Mouse (Mus musculus): ENCODE results near the gene Capn2. TPM values are rescaled to one million over a fixed set of nuclear protein-coding genes. Genes with fewer than 3 reads are reported as not detected.

Gene Capn2
- 89.2 and 96.4 TPM in 2 replicates for polyA plus RNA-seq (2014; fragmentation: Nextera tagmentation; extraction: Ambion mirVana)

- Histone ChIP-seq H3K9me3 (ENCODE audit: control insufficient read depth, low read depth, low read length) (no peaks in the 10 kb centered on the region), H3K4me2 (replicated peaks; ENCODE audit: low read depth, low read length) (peak within 1 kb of the TSS; percentile 72), H3K4me1 (ENCODE audit: control insufficient read depth, insufficient read depth, low read length) (peaks cover 35% of the 10 kb centered on the region), H3K36me3 (ENCODE audit: control insufficient read depth, insufficient read depth, low read length) (peaks cover 3% of the 10 kb centered on the region; the same call in 1 of the 2 replicates), H3K27me3 (ENCODE audit: control insufficient read depth, insufficient read depth, low read length) (no peaks in the 10 kb centered on the region), H3K4me3 (ENCODE audit: low read depth, low read length) (peak within 1 kb of the TSS; percentile 82), H3K9ac (replicated peaks; ENCODE audit: low read depth, low read length) (peak within 1 kb of the TSS; percentile 92), H3K27ac (ENCODE audit: low read length) (peak within 1 kb of the TSS; percentile 88)
- peak; percentile 89 for ATAC-seq (ENCODE audit: insufficient number of reproducible peaks, insufficient read depth, low FRiP score, low read depth)
- under 1% methylated on average over 79 of the region's 84 CpGs for WGBS
Observed at GRCm38 (mm10) chr1:182516758-182517676, at the start of gene Capn2. Capn2 (minus strand) TSS chr1:182517608.

GRCm38 (mm10) chr1:182565351-182565835 is 48.0 kb upstream of the Capn2 start:
- WGBS, result 87% methylated on average over 6 of the region's 6 CpGs
- Histone ChIP-seq H3K4me2 (replicated peaks; ENCODE audit: low read depth, low read length) (no peak overlapping the region), H3K27ac (ENCODE audit: low read length) (no peak overlapping the region), H3K36me3 (ENCODE audit: control insufficient read depth, insufficient read depth, low read length) (no peaks in the 10 kb centered on the region), H3K9ac (replicated peaks; ENCODE audit: low read depth, low read length) (no peak overlapping the region), H3K4me1 (ENCODE audit: control insufficient read depth, insufficient read depth, low read length) (peaks cover 5% of the 10 kb centered on the region; the same call in 1 of the 2 replicates), H3K9me3 (ENCODE audit: control insufficient read depth, low read depth, low read length) (no peaks in the 10 kb centered on the region), H3K4me3 (ENCODE audit: low read depth, low read length) (no peak overlapping the region), H3K27me3 (ENCODE audit: control insufficient read depth, insufficient read depth, low read length) (no peaks in the 10 kb centered on the region)
- no peak for ATAC-seq (ENCODE audit: insufficient number of reproducible peaks, insufficient read depth, low FRiP score, low read depth)

GRCm38 (mm10) chr1:182564408-182565120 is 47.2 kb upstream of the Capn2 start, which contains the start of gene Capn8:
Capn8 (plus strand) TSS chr1:182565007.
- H3K27ac ChIP-seq (ENCODE audit: low read length), result no peak within 1 kb of the TSS
- no peaks in the 10 kb centered on the region for H3K36me3 ChIP-seq (ENCODE audit: control insufficient read depth, insufficient read depth, low read length)
- no peaks in the 10 kb centered on the region for H3K27me3 ChIP-seq (ENCODE audit: control insufficient read depth, insufficient read depth, low read length)
- WGBS, result 73% methylated on average over 5 of the region's 5 CpGs
- H3K4me1 ChIP-seq (ENCODE audit: control insufficient read depth, insufficient read depth, low read length), result peaks cover 5% of the 10 kb centered on the region; the same call in 1 of the 2 replicates
- ATAC-seq (ENCODE audit: insufficient number of reproducible peaks, insufficient read depth, low FRiP score, low read depth), result peak; percentile 78
- H3K9me3 ChIP-seq (ENCODE audit: control insufficient read depth, low read depth, low read length), result no peaks in the 10 kb centered on the region
- H3K9ac ChIP-seq (replicated peaks; ENCODE audit: low read depth, low read length), result no peak within 1 kb of the TSS
- H3K4me2 ChIP-seq (replicated peaks; ENCODE audit: low read depth, low read length), result no peak within 1 kb of the TSS
- H3K4me3 ChIP-seq (ENCODE audit: low read depth, low read length), result no peak within 1 kb of the TSS

GRCm38 (mm10) chr1:182562576-182563370 is 45.4 kb upstream of the Capn2 start:
- H3K9me3 ChIP-seq (ENCODE audit: control insufficient read depth, low read depth, low read length), result no peaks in the 10 kb centered on the region
- H3K27ac ChIP-seq (ENCODE audit: low read length), result no peak overlapping the region
- no peaks in the 10 kb centered on the region for H3K36me3 ChIP-seq (ENCODE audit: control insufficient read depth, insufficient read depth, low read length)
- H3K4me3 ChIP-seq (ENCODE audit: low read depth, low read length), result no peak overlapping the region
- WGBS, result 36% methylated on average over 16 of the region's 16 CpGs
- ATAC-seq (ENCODE audit: insufficient number of reproducible peaks, insufficient read depth, low FRiP score, low read depth), result 0 out of 2 replicates have a peak, but pooled peaks have one; percentile 17
- H3K9ac ChIP-seq (replicated peaks; ENCODE audit: low read depth, low read length), result no peak overlapping the region
- peak overlapping the region; percentile 16 for H3K4me2 ChIP-seq (replicated peaks; ENCODE audit: low read depth, low read length)
- no peaks in the 10 kb centered on the region for H3K27me3 ChIP-seq (ENCODE audit: control insufficient read depth, insufficient read depth, low read length)
- peaks cover 5% of the 10 kb centered on the region; the same call in 1 of the 2 replicates for H3K4me1 ChIP-seq (ENCODE audit: control insufficient read depth, insufficient read depth, low read length)

GRCm38 (mm10) chr1:182561945-182562514 is 44.6 kb upstream of the Capn2 start:
- 0 out of 2 replicates have a peak overlapping the region, but pooled peaks have one; percentile 39 for H3K27ac ChIP-seq (ENCODE audit: low read length)

GRCm38 (mm10) chr1:182560390-182561098 is 43.1 kb upstream of the Capn2 start:
- Histone ChIP-seq H3K4me1 (ENCODE audit: control insufficient read depth, insufficient read depth, low read length) (peaks cover 5% of the 10 kb centered on the region; the same call in 1 of the 2 replicates), H3K4me2 (replicated peaks; ENCODE audit: low read depth, low read length) (no peak overlapping the region), H3K36me3 (ENCODE audit: control insufficient read depth, insufficient read depth, low read length) (no peaks in the 10 kb centered on the region), H3K9me3 (ENCODE audit: control insufficient read depth, low read depth, low read length) (no peaks in the 10 kb centered on the region), H3K4me3 (ENCODE audit: low read depth, low read length) (no peak overlapping the region), H3K27ac (ENCODE audit: low read length) (no peak overlapping the region), H3K9ac (replicated peaks; ENCODE audit: low read depth, low read length) (no peak overlapping the region), H3K27me3 (ENCODE audit: control insufficient read depth, insufficient read depth, low read length) (no peaks in the 10 kb centered on the region)
- peak; percentile 34; the same call in 1 of the 2 replicates for ATAC-seq (ENCODE audit: insufficient number of reproducible peaks, insufficient read depth, low FRiP score, low read depth)
- WGBS, result 22% methylated on average over 3 of the region's 3 CpGs

More at GRCm38 (mm10) chr1:182561945-182562514, 44.6 kb upstream of the Capn2 start:
- Histone ChIP-seq H3K27me3 (ENCODE audit: control insufficient read depth, insufficient read depth, low read length) (no peaks in the 10 kb centered on the region), H3K9me3 (ENCODE audit: control insufficient read depth, low read depth, low read length) (no peaks in the 10 kb centered on the region), H3K9ac (replicated peaks; ENCODE audit: low read depth, low read length) (no peak overlapping the region), H3K36me3 (ENCODE audit: control insufficient read depth, insufficient read depth, low read length) (no peaks in the 10 kb centered on the region), H3K4me3 (ENCODE audit: low read depth, low read length) (no peak overlapping the region), H3K4me1 (ENCODE audit: control insufficient read depth, insufficient read depth, low read length) (peaks cover 5% of the 10 kb centered on the region; the same call in 1 of the 2 replicates), H3K4me2 (replicated peaks; ENCODE audit: low read depth, low read length) (peak overlapping the region; percentile 16)
- ATAC-seq (ENCODE audit: insufficient number of reproducible peaks, insufficient read depth, low FRiP score, low read depth), result no peak
- WGBS, result 66% methylated on average over 11 of the region's 11 CpGs

GRCm38 (mm10) chr1:182559530-182559929 is 42.1 kb upstream of the Capn2 start:
- no peak overlapping the region for H3K4me2 ChIP-seq (replicated peaks; ENCODE audit: low read depth, low read length)
- no peaks in the 10 kb centered on the region for H3K36me3 ChIP-seq (ENCODE audit: control insufficient read depth, insufficient read depth, low read length)
- H3K27me3 ChIP-seq (ENCODE audit: control insufficient read depth, insufficient read depth, low read length), result no peaks in the 10 kb centered on the region
- no peak overlapping the region for H3K9ac ChIP-seq (replicated peaks; ENCODE audit: low read depth, low read length)
- H3K9me3 ChIP-seq (ENCODE audit: control insufficient read depth, low read depth, low read length), result no peaks in the 10 kb centered on the region
- no peak overlapping the region for H3K4me3 ChIP-seq (ENCODE audit: low read depth, low read length)
- ATAC-seq (ENCODE audit: insufficient number of reproducible peaks, insufficient read depth, low FRiP score, low read depth), result no peak
- WGBS, result 87% methylated on average over 10 of the region's 11 CpGs
- H3K4me1 ChIP-seq (ENCODE audit: control insufficient read depth, insufficient read depth, low read length), result peaks cover 5% of the 10 kb centered on the region; the same call in 1 of the 2 replicates
- no peak overlapping the region for H3K27ac ChIP-seq (ENCODE audit: low read length)

Data from stomach, embryonic 14.5 days (tissue).